Mouse (Mus musculus) MEL (cell line): Measurements from ENCODE around the gene Xrcc6. TPM values are rescaled to one million over a fixed set of nuclear protein-coding genes. Genes with fewer than 3 reads are reported as not detected.

Experiments used
- DNase-seq: peaks from one replicate; pipeline ENCODE4 v3.0.0; 2011; ENCODE audit warnings: low read depth, low spot score
- H3K27ac ChIP-seq: 2 replicates; pipeline ENCODE4 v1.5.1; 2012; ENCODE audit warnings: low read depth, mild to moderate bottlenecking, control low read depth, low read length, moderate library complexity; ENCODE audit not compliant: control insufficient read depth
- H3K27me3 ChIP-seq, 2 experiments: fragments of 150-350 bp in 1 of 2; sonication (generic) in 1 of 2; 2 replicates each; pipeline ENCODE4 v1.6.1; 2012; ENCODE audit warnings: low read length in 2 of 2, mild to moderate bottlenecking in 2 of 2, improper control_type of control experiment in 1 of 2, moderate library complexity in 1 of 2; ENCODE audit not compliant: insufficient read depth in 2 of 2, control insufficient read depth in 1 of 2
- H3K36me3 ChIP-seq, 2 experiments: 2 replicates each; pipeline ENCODE4 v1.6.1; 2012 to 2014; ENCODE audit warnings: low read length in 2 of 2, improper control_type of control experiment in 1 of 2, inconsistent platforms in 1 of 2, mild to moderate bottlenecking in 1 of 2; ENCODE audit not compliant: insufficient read depth in 2 of 2, control insufficient read depth in 1 of 2
- H3K4me1 ChIP-seq, 2 experiments: fragments of 150-350 bp in 1 of 2; sonication (generic) in 1 of 2; 2 replicates each; pipeline ENCODE4 v1.6.1; 2012; ENCODE audit warnings: low read length in 2 of 2, improper control_type of control experiment in 1 of 2, mild to moderate bottlenecking in 1 of 2; ENCODE audit not compliant: insufficient read depth in 2 of 2, control insufficient read depth in 1 of 2
- H3K4me3 ChIP-seq, 2 experiments: fragments of 150-350 bp in 1 of 2; sonication (generic) in 1 of 2; 2 replicates each; pipeline ENCODE4 v1.5.1; 2012; ENCODE audit warnings: low read depth in 2 of 2, low read length in 2 of 2, mild to moderate bottlenecking in 2 of 2, moderate library complexity in 2 of 2, control low read depth in 1 of 2, improper control_type of control experiment in 1 of 2; ENCODE audit not compliant: control insufficient read depth in 1 of 2, insufficient read depth in 1 of 2
- H3K79me2 ChIP-seq: 2 replicates; pipeline ENCODE4 v1.6.1; 2012; ENCODE audit warnings: mild to moderate bottlenecking, low read length, moderate library complexity; ENCODE audit not compliant: control insufficient read depth, poor library complexity, insufficient read depth
- H3K9ac ChIP-seq: 2 replicates; pipeline ENCODE4 v1.6.1; 2012; ENCODE audit warnings: low read depth, mild to moderate bottlenecking, control low read depth, low read length, moderate library complexity; ENCODE audit not compliant: control insufficient read depth, poor library complexity, severe bottlenecking
- H3K9me3 ChIP-seq: fragments of 150-350 bp; sonication (generic); replicated peaks from 2 replicates; pipeline ENCODE4 v1.6.1; 2012; ENCODE audit warnings: mild to moderate bottlenecking, low read length, improper control_type of control experiment, moderate library complexity; ENCODE audit not compliant: insufficient read depth
- CHD2 ChIP-seq: IDR thresholded peaks from 2 replicates; pipeline ENCODE4 v1.6.1; 2011; ENCODE audit warnings: low read length, improper control_type of control experiment
- CTCF ChIP-seq, 3 experiments: IDR thresholded peaks in 2 of 3; conservative IDR thresholded peaks in 1 of 3; 2 replicates each; pipeline ENCODE4 v1.5.1; 2011 to 2012; ENCODE audit warnings: low read length in 3 of 3, low read depth in 2 of 3, mild to moderate bottlenecking in 2 of 3, improper control_type of control experiment in 1 of 3, inconsistent platforms in 1 of 3, mixed read lengths in 1 of 3, moderate library complexity in 1 of 3; ENCODE audit not compliant: control insufficient read depth in 1 of 3, insufficient read depth in 1 of 3, poor library complexity in 1 of 3, severe bottlenecking in 1 of 3
- E2F4 ChIP-seq: IDR thresholded peaks from 2 replicates; pipeline ENCODE4 v1.6.1; 2011; ENCODE audit warnings: low read depth, low read length, improper control_type of control experiment, borderline replicate concordance
- ELF1 ChIP-seq: IDR thresholded peaks from 2 replicates; pipeline ENCODE4 v1.6.1; 2014; ENCODE audit warnings: low read depth, mild to moderate bottlenecking, inconsistent platforms, low read length, improper control_type of control experiment, moderate library complexity
- ETS1 ChIP-seq: IDR thresholded peaks from 2 replicates; pipeline ENCODE4 v1.6.1; 2012; ENCODE audit warnings: low read depth, mild to moderate bottlenecking, inconsistent platforms, low read length, improper control_type of control experiment, moderate library complexity
- GATA1 ChIP-seq: IDR thresholded peaks from 2 replicates; pipeline ENCODE4 v1.6.1; 2011; ENCODE audit warnings: low read depth, low read length, improper control_type of control experiment
- HCFC1 ChIP-seq: IDR thresholded peaks from 2 replicates; pipeline ENCODE4 v1.6.1; 2012; ENCODE audit warnings: low read depth, mild to moderate bottlenecking, inconsistent platforms, low read length, improper control_type of control experiment, moderate library complexity
- KAT2A ChIP-seq: conservative IDR thresholded peaks from 2 replicates; pipeline ENCODE4 v1.6.1; 2012; ENCODE audit warnings: low read depth, low read length, improper control_type of control experiment, inconsistent platforms
- MAX ChIP-seq: IDR thresholded peaks from 2 replicates; pipeline ENCODE4 v1.6.1; 2011; ENCODE audit warnings: low read length, improper control_type of control experiment
- MXI1 ChIP-seq: IDR thresholded peaks from 2 replicates; pipeline ENCODE4 v1.6.1; 2011; ENCODE audit warnings: mild to moderate bottlenecking, low read depth, low read length, improper control_type of control experiment
- MYC ChIP-seq: IDR thresholded peaks from 2 replicates; pipeline ENCODE4 v1.6.1; 2011; ENCODE audit warnings: low read depth, mild to moderate bottlenecking, low read length, improper control_type of control experiment, moderate library complexity
- NELFE ChIP-seq: IDR thresholded peaks from 2 replicates; pipeline ENCODE4 v1.6.1; 2011; ENCODE audit warnings: low read depth, low read length, improper control_type of control experiment
- NRF1 ChIP-seq: IDR thresholded peaks from 2 replicates; pipeline ENCODE4 v1.6.1; 2014; ENCODE audit warnings: low read depth, mild to moderate bottlenecking, inconsistent platforms, low read length, improper control_type of control experiment, moderate library complexity; ENCODE audit not compliant: poor library complexity, insufficient read depth, severe bottlenecking
- POLR2A ChIP-seq, 2 experiments: IDR thresholded peaks; 2 replicates each; pipeline ENCODE4 v1.6.1; 2011 to 2012; ENCODE audit warnings: low read length in 2 of 2, mild to moderate bottlenecking in 2 of 2, control low read depth in 1 of 2, improper control_type of control experiment in 1 of 2, low read depth in 1 of 2, moderate library complexity in 1 of 2; ENCODE audit not compliant: control insufficient read depth in 1 of 2, insufficient read depth in 1 of 2, poor library complexity in 1 of 2
- POLR2AphosphoS2 ChIP-seq: IDR thresholded peaks from 2 replicates; pipeline ENCODE4 v1.6.1; 2011; ENCODE audit warnings: low read length, improper control_type of control experiment
- RAD21 ChIP-seq: IDR thresholded peaks from 2 replicates; pipeline ENCODE4 v1.6.1; 2011; ENCODE audit warnings: mild to moderate bottlenecking, low read depth, low read length, improper control_type of control experiment
- SIN3A ChIP-seq: IDR thresholded peaks from 2 replicates; pipeline ENCODE4 v1.6.1; 2012; ENCODE audit warnings: low read length, improper control_type of control experiment, inconsistent platforms
- TBP ChIP-seq: IDR thresholded peaks from 2 replicates; pipeline ENCODE4 v1.8.0; 2011; ENCODE audit warnings: low read depth, low read length, improper control_type of control experiment
- TCF12 ChIP-seq: IDR thresholded peaks from 2 replicates; pipeline ENCODE4 v1.6.1; 2014; ENCODE audit warnings: low read depth, mild to moderate bottlenecking, inconsistent platforms, low read length, improper control_type of control experiment, moderate library complexity
- USF1 ChIP-seq: IDR thresholded peaks from 2 replicates; pipeline ENCODE4 v1.6.1; 2014; ENCODE audit warnings: low read depth, mild to moderate bottlenecking, inconsistent platforms, low read length, improper control_type of control experiment, moderate library complexity
- USF2 ChIP-seq, 2 experiments: IDR thresholded peaks; 2 replicates each; pipeline ENCODE4 v1.6.1; 2011 to 2012; ENCODE audit warnings: improper control_type of control experiment in 2 of 2, low read length in 2 of 2, borderline replicate concordance in 1 of 2, inconsistent platforms in 1 of 2, low read depth in 1 of 2, mild to moderate bottlenecking in 1 of 2; ENCODE audit not compliant: insufficient read depth in 1 of 2
- ZC3H11A ChIP-seq: IDR thresholded peaks from 2 replicates; pipeline ENCODE4 v1.6.1; 2012; ENCODE audit warnings: low read depth, mild to moderate bottlenecking, inconsistent platforms, low read length, improper control_type of control experiment
- ZKSCAN1 ChIP-seq: IDR thresholded peaks from 2 replicates; pipeline ENCODE4 v1.6.1; 2012; ENCODE audit warnings: low read depth, mild to moderate bottlenecking, inconsistent platforms, low read length, improper control_type of control experiment, moderate library complexity
- ZMIZ1 ChIP-seq: IDR thresholded peaks from 2 replicates; pipeline ENCODE4 v1.6.1; 2012; ENCODE audit warnings: low read depth, mild to moderate bottlenecking, inconsistent platforms, low read length, improper control_type of control experiment, moderate library complexity
- polyA plus RNA-seq, 2 experiments: library from polyadenylated mRNA; stranded (reverse) in 1 of 2; unstranded in 1 of 2; fragments of >175 nt in 1 of 2; fragments of >200 nt in 1 of 2; gene quantifications; 2 replicates each; pipeline versions ENCODE4 v1.2.1 to v1.2.4; 2012; ENCODE audit warnings: low replicate concordance in 2 of 2, low read depth in 1 of 2; ENCODE audit not compliant: insufficient read length in 2 of 2, insufficient read depth in 1 of 2, missing spikeins in 1 of 2
- total RNA-seq: library from RNA; depleted of rRNA; stranded (reverse); fragments of 300-350 nt; gene quantifications from 2 replicates; pipeline ENCODE4 v1.2.3, GENCODE M21; 2012

The Xrcc6 gene
- total and polyA plus RNA-seq, 3 experiments, result 108 TPM; not detected in 1

DNA sequence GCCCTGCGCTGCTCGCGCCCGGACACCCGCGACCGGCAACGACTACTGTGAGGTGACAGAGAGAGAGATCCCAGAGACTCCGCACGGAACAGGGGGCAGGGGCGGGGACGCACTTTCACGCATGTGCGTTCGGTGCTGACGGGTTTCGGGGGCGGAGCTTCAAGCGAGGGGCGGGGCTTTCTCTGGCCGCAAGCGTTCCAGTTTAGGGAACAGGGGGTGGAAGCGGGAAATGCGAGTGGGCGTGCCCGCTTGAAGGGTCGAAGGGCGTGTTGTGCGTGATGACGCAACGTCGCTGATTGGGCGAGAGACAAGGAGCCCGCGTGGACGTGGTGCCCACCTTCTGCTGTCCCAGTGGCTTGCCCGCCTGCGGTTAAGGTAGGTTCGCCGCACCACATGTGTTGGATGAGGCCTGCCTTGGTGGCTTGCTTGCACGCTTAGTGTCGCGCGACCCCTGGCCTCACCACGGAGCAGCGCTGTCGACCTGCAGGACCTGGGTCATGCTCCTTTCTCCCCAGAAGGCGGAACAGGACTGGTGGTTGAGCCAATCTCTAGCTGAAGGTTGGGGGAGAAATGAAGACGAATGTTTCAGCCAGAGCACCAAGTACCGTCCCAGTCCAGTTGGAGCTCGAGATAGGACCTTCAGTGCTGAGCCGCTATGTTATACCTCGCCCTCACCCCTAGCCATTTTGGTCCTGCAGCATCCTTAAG, 28.6 kb downstream of the Xrcc6 start:
- peak; percentile 100 for DNase-seq
- Histone ChIP-seq H3K36me3 (peaks cover 9 to 31% of the 10 kb centered on the region in 2 experiments), H3K79me2 (peaks cover 41% of the 10 kb centered on the region), H3K9ac (peak overlapping the region; percentile 88), H3K4me3 (peak overlapping the region; percentile 81 to 99), H3K9me3 (no peaks in the 10 kb centered on the region), H3K27me3 (no peaks in the 10 kb centered on the region), H3K4me1 (peaks cover 8 to 26% of the 10 kb centered on the region in 2 experiments; a peak in 3 of 4 replicates), H3K27ac (peak overlapping the region; percentile 59)
- peak; percentile 70 for TF ChIP-seq NRF1
- TF ChIP-seq POLR2AphosphoS2, result peak; percentile 93
- TF ChIP-seq ZKSCAN1, result no peak
- peak; percentile 92 for TF ChIP-seq MXI1
- peak; percentile 93 for TF ChIP-seq MYC
- TF ChIP-seq GATA1, result peak; percentile 54
- peak; percentile 53 for TF ChIP-seq ELF1
- TF ChIP-seq SIN3A, result no peak; the same call in 1 of the 2 replicates
- TF ChIP-seq ETS1, result peak; percentile 60; the same call in 1 of the 2 replicates
- TF ChIP-seq CTCF (IDR thresholded peaks at IDR 0.05 in 2 of 3, conservative IDR thresholded peaks at IDR 0.05 in 1 of 3; ENCODE audit: control insufficient read depth in 1 of 3, insufficient read depth in 1 of 3, low read depth in 2 of 3, low read length in 3 of 3, poor library complexity in 1 of 3, severe bottlenecking in 1 of 3), result peak in 1 of 3 experiments; percentile 1; a peak in 1 of 6 replicates
- peak; percentile 50 for TF ChIP-seq HCFC1
- TF ChIP-seq TCF12, result peak; percentile 55
- TF ChIP-seq E2F4, result peak; percentile 69; the same call in 1 of the 2 replicates
- peak; percentile 76; the same call in 1 of the 2 replicates for TF ChIP-seq MAX
- TF ChIP-seq ZC3H11A, result no peak
- peak; percentile 91 for TF ChIP-seq NELFE
- no peak for TF ChIP-seq RAD21
- TF ChIP-seq CHD2, result no peak
- peak; percentile 88 to 96 for TF ChIP-seq POLR2A (IDR thresholded peaks at IDR 0.05; ENCODE audit: control insufficient read depth in 1 of 2, insufficient read depth in 1 of 2, low read depth in 1 of 2, low read length in 2 of 2, poor library complexity in 1 of 2)
- no peak for TF ChIP-seq KAT2A
- peak; percentile 81 for TF ChIP-seq TBP
- peak; percentile 28 for TF ChIP-seq USF1
- TF ChIP-seq ZMIZ1, result peak; percentile 93
- TF ChIP-seq USF2 (IDR thresholded peaks at IDR 0.05; ENCODE audit: borderline replicate concordance in 1 of 2, insufficient read depth in 1 of 2, low read depth in 1 of 2, low read length in 2 of 2), result no peak
